Mouse (Mus musculus): Measurements from ENCODE around the gene Atp5g3.
"Not testable (repeated sequence)": the region's sequence is repeated elsewhere in the genome, so short reads cannot be mapped to it uniquely, and the experiment has no call there.

Gene Atp5g3

DNA sequence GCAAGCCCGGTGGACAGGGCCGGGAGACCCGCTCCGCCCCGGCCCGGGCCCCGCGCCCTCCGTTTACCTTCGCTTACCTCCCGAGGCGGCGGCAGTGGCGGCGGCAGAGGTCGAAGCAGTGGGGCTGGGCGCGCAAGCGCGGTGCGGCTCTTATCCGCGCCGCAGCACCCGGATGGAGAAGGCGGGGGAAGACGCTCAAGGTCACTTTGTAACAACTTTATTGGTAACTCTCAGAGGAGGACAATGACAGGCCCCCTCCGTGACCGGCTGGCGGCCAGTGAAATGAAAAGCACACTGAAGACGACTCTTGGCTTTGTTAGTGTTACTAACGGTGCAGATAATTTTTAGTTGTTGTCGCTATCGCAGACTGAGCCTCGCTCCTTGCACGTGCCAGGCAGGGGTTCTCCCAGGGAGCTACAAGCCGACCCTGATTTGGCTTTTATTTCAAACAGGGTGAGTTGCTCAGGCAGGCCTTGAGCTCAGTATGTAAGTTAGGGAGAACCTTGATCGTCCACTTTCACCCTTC lies at the start of gene Atp5g3:
TSS of gene Atp5g3 (minus strand) at position 152 of the 526 bp plus-strand sequence.
- DNase-seq = peak; percentile 95

DNA sequence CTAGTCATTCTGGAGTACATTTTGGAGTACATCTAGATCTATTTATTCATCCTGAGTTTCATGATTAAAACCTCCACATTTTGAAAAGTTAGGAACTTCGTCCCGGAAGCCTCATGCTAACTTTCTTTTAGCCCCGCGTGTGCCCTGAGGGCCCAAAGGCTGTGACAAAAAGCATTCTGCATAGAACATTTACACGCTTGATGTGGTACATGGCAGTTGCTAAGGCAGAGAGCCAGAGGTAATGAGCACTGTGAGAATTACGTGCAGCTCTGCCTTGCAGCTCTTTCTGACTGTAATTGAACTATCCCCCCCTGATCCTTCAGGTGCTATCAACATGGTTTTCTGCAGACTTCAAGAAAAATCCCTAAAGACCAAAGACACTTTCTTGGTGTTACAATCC lies 47.2 kb upstream of the Atp5g3 start:
- DNase-seq = peak; percentile 31

DNA sequence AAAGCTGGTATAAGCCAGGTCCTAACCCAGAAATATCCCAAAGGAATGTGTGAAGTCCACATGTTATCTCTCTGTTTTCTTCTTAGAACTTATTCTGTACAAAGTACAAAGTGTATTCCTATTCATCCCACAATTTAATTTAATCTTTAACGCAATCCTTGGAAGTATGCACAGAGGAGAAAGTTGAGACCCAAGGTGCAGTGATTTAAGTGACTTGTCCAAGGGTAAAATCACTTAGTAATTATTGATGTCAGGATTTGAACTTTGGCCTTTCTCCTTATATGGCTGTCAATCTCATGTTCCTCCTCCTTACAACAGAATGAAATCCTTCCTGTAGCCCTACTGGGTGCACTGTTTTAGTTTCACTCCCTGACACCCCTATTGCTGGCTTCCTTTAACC lies 42.5 kb upstream of the Atp5g3 start:
- peak; percentile 57 for DNase-seq

DNA sequence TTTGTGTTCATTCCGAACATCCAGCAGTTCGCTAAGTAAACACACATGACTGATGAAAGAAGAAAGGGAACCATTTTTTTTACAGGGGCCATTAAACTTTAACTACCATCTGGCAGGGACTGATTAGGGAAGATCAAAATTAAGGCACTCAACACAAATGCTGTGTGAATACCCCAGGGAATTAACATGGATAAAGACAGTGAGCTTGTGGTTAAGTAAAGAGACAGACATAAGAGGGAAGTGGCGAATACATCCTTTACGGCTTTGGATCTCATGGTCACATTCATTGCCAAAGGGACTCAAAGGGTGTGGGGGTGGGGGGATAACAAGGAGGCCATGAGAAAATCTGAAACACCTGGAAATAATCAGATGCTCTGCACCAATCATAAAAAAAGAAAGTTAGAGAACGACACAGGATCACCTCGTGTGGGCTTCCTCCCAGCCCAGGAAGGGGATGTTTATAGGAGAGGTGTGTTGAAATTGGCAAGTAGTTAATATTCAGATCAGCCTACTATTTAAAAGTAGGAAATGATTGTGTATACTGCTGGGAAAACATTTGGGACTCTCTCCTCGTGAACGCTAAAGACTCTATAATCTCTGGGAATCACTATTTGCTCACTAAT lies 41.6 kb upstream of the Atp5g3 start:
- peak; percentile 54 for DNase-seq

DNA sequence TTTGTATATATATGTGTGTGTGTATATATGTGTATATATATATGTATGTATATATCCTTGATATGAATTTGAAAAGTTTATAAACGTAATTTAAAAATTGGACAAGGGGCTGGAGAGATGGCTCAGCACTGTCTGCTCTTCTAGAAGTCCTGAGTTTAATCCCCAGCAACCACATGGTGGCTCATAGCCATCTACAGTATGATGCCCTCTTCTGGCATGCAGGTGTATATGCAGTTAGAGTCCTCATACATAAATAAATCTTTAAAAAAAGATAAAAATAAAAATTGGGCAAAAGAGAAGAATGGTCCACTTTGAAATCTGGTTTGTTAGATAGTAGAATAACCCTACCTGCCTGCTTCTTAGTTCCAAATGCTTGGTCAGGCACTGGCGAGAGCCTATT lies 36.2 kb upstream of the Atp5g3 start:
- DNase-seq = no peak

- no peak for DNase-seq
Observed at GRCm38 (mm10) chr2:73943735-73944134, 32.6 kb upstream of the Atp5g3 start.

GRCm38 (mm10) chr2:73942844-73943243 lies 31.7 kb upstream of the Atp5g3 start:
- DNase-seq = no peak

- no peak for DNase-seq
Observed at GRCm38 (mm10) chr2:73941281-73941680, 30.2 kb upstream of the Atp5g3 start.

DNA sequence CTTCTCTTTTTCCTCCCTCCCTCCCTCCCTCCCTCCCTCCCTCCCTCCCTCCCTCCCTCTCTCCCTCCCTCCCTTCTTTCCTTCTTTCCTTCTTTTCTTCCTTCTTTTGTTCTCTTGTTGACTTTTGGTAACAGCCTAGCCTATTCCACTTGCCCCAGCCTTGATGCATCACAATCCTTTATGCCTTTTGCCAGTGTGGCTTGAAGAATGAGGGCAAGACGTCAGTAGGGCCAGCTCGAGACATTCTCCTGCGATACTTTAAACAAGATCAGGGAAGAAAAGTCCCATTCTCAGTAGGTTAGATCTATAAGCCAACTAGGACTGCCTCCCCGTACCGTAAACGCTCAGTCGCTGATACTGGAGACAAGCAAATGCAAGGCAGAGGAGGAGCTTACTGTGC lies 29.3 kb upstream of the Atp5g3 start:
- no peak for DNase-seq

DNA sequence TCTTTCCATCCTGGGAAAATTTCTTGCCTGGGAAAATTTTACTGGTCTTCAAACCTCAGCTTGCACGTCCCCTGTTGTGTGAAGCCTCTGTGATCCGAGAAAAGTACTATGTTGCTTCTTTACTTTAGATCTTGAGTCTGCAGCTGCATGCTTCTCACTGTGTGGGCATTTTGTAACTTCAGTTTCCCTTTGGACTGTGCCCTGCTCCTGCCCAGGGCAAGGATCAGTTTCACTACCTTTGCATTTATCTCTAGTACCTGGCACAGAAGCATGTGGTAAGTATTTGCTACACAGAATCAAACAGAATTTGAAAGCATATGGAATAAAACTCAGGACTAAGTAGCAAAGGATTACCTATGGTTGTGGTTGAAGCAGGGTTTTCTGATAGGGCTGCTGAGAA lies 27.8 kb upstream of the Atp5g3 start:
- DNase-seq = peak; percentile 84

- no peak for DNase-seq
Observed at GRCm38 (mm10) chr2:73932676-73933313, 21.7 kb upstream of the Atp5g3 start.

- no peak for DNase-seq
Observed at GRCm38 (mm10) chr2:73927711-73928110, 16.6 kb upstream of the Atp5g3 start.

GRCm38 (mm10) chr2:73925539-73925938 lies 14.4 kb upstream of the Atp5g3 start:
- no peak for DNase-seq

- DNase-seq = peak; percentile 84
Observed at GRCm38 (mm10) chr2:73925089-73925488, 14.0 kb upstream of the Atp5g3 start.

- DNase-seq = no peak
Observed at GRCm38 (mm10) chr2:73919642-73920041, 8.5 kb upstream of the Atp5g3 start.

GRCm38 (mm10) chr2:73912264-73912663 lies 1.1 kb upstream of the Atp5g3 start:
- DNase-seq = peak; percentile 8

- peak; percentile 66 for DNase-seq
Observed at GRCm38 (mm10) chr2:73910571-73911174, 453 bp downstream of the Atp5g3 start.

DNA sequence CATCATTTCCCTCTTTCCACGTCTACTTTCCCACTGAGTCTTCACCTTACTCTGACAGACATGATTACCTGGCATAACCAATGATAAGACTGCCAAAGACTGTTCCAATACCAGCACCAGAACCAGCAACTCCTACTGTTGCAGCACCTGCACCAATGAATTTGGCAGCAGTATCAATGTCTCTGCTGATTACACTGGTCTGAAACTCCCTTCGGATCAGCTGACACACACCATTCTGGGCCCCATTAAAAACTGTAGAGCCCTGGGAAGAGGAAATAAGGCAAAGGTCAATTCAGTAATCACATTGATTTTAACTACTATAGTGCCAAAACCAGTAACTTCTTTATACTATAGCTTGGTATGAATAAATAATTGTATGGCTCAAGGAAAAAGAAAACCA lies 2.0 kb downstream of the Atp5g3 start:
- no peak for DNase-seq

- not testable (repeated sequence) for DNase-seq
Observed at GRCm38 (mm10) chr2:73904679-73905078, 6.4 kb downstream of the Atp5g3 start.

GRCm38 (mm10) chr2:73903536-73903935 lies 7.6 kb downstream of the Atp5g3 start:
- DNase-seq = no peak

GRCm38 (mm10) chr2:73902328-73902727 lies 8.8 kb downstream of the Atp5g3 start:
- not testable (repeated sequence) for DNase-seq

DNA sequence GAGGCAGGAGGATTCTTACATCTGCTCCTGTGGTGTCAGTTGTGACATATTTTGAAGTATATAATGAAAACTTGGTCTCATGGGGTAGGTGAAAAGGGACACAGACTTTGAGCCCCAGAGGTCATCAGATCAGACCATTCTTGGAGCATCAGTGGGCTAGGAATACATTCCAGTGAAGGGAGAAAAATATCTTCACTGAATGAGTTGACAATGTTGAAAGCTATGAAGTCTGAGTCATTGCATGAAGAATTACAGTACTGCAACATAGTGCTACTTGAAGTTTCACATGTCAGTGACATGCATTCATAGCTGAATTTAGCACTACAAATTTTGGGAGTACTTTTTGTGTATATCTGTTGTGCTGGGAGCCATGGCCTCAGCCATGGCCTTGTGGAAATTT lies 10.0 kb downstream of the Atp5g3 start:
- no peak for DNase-seq

DNA sequence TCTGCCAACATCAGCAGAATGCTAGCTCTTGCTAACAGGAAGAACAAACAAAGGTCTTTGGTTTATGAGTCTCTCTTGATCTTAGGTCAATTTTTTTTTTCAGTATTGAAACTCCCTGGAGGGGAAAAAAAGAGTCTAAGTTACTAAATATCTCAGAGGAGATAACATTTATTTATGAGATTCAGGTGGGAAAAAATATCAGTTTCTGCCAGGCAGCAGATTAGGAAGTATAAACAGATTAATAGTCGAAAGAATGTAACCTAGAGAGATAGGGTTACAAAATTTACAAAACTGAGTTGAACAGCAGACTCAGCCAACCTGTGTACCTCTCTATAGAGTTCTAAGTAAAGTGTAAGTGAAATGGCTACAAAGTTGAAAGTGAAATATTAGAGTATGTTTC lies 10.8 kb downstream of the Atp5g3 start:
- DNase-seq = no peak

DNA sequence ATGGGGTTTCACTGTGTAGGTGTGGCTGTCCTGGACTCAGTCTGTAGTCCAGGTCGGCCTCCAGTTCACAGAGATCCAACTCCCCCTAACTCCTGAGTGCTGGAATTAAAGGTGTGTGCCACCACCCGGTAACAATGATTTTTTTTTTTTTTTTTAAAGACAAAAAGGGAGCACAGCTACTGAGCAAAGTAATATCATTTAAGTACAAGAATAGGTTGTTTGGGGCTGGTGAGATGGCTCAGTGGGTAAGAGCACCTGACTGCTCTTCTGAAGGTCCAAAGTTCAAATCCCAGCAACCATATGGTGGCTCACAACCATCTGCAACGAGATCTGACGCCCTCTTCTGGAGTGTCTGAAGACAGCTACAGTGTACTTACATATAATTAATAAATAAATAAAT lies 14.2 kb downstream of the Atp5g3 start:
- not testable (repeated sequence) for DNase-seq
